11 mouse cellular contexts compared by ENCODE assay signal in the genomic region with DNA sequence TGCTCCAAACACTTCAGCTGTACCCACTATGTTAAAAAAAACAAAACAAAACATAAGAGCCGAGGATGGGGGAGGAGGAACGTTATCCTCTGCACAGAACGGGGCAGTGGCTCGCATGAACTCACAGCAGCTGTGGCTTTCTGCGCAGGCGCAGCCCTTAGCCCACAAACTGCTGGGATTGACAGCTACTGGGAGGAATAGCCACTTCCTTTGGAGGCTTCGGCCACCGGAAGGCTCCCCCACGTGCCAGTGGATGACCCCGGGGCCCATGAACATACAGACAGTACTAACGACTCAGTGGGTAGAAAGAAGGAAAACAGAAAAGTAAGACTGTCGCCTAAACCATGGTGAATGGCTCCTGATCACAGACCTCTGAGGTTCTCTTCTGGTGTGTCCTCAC. TPM values are rescaled to one million over a fixed set of nuclear protein-coding genes. Genes with fewer than 3 reads are reported as not detected.
DNase-seq lines count a peak whose midpoint lies in the region; ATAC-seq lines count a peak whose summit lies in the region.
"Had no signal": no experiment of that assay in that cellular context is flagged by ENCODE, and none has a peak within 500 bp of the region (broad histone marks: within the 10 kb centered on the region; RNA-seq: fewer than 3 reads in every experiment).

No protein-coding gene starts in this region.

- H3K4me3 ChIP-seq in heart, embryonic 11.5 days (ENCODE audit: low read depth, low read length), result no peak overlapping the region
- H3K4me3 ChIP-seq in liver, embryonic 12.5 days, result no peak overlapping the region
- no peak overlapping the region for H3K4me3 ChIP-seq in forebrain, embryonic 14.5 days (ENCODE audit: low read depth, low read length)
- H3K4me3 ChIP-seq: liver, embryonic 13.5 days; midbrain, embryonic 12.5 days had no signal

- H3K27me3 ChIP-seq in heart, embryonic 11.5 days (ENCODE audit: control insufficient read depth, insufficient read depth, low read length), result no peaks in the 10 kb centered on the region
- no peaks in the 10 kb centered on the region for H3K27me3 ChIP-seq in liver, embryonic 12.5 days (replicated peaks)
- H3K27me3 ChIP-seq in forebrain, embryonic 14.5 days (replicated peaks; ENCODE audit: control insufficient read depth, insufficient read depth, low read length), result no peaks in the 10 kb centered on the region
- H3K27me3 ChIP-seq: liver, embryonic 13.5 days; midbrain, embryonic 12.5 days had no signal

- WGBS in heart, embryonic 11.5 days (ENCODE audit: insufficient replicate concordance), result 58% methylated on average over 12 of the region's 12 CpGs
- 33% methylated on average over 12 of the region's 12 CpGs for WGBS in liver, embryonic 12.5 days (ENCODE audit: insufficient replicate concordance)
- 69% methylated on average over 12 of the region's 12 CpGs for WGBS in forebrain, embryonic 14.5 days

- H3K9me3 ChIP-seq in heart, embryonic 11.5 days (replicated peaks; ENCODE audit: control insufficient read depth, low read length), result no peaks in the 10 kb centered on the region
- no peaks in the 10 kb centered on the region for H3K9me3 ChIP-seq in liver, embryonic 12.5 days (replicated peaks)
- no peaks in the 10 kb centered on the region for H3K9me3 ChIP-seq in forebrain, embryonic 14.5 days (replicated peaks; ENCODE audit: control insufficient read depth, low read length)
- H3K9me3 ChIP-seq: liver, embryonic 13.5 days; midbrain, embryonic 12.5 days had no signal

- peak; percentile 15 to 28 for DNase-seq in heart, adult 18-20 months
- DNase-seq in liver, result peak; percentile 33
- DNase-seq in forebrain, embryonic 14.5 days (ENCODE audit: low spot score), result no peak
- peak; percentile 4 to 34 for DNase-seq in kidney, postnatal 36 days
- no peak for DNase-seq in Muller cell, postnatal 12 days (ENCODE audit: inconsistent ontology term)
- DNase-seq in cerebellum, adult 18-20 months, result no peak
- DNase-seq: adrenal gland, postnatal 10 days; liver, embryonic 13.5 days had no signal

- H3K36me3 ChIP-seq in heart, embryonic 11.5 days (ENCODE audit: control insufficient read depth, insufficient read depth, low read length), result no peaks in the 10 kb centered on the region
- peaks cover 90% of the 10 kb centered on the region for H3K36me3 ChIP-seq in liver, embryonic 12.5 days
- 0 out of 2 replicates have a peak, but pooled peaks cover 6% of the 10 kb centered on the region for H3K36me3 ChIP-seq in forebrain, embryonic 14.5 days (ENCODE audit: control insufficient read depth, insufficient read depth, low read length)

- ATAC-seq in heart, embryonic 11.5 days (replicated peaks; ENCODE audit: insufficient number of reproducible peaks, low FRiP score, low TSS enrichment), result no peak
- ATAC-seq in liver, embryonic 12.5 days, result no peak
- ATAC-seq in forebrain, embryonic 14.5 days, result no peak

- no peak overlapping the region for H3K27ac ChIP-seq in heart, embryonic 11.5 days (ENCODE audit: low read depth, low read length)
- H3K27ac ChIP-seq in liver, embryonic 12.5 days, result no peak overlapping the region
- peak overlapping the region; percentile 70; the same call in 1 of the 2 replicates for H3K27ac ChIP-seq in forebrain, embryonic 14.5 days (ENCODE audit: low read depth, low read length)
- H3K27ac ChIP-seq: liver, embryonic 13.5 days; midbrain, embryonic 12.5 days had no signal

- H3K4me1 ChIP-seq in heart, embryonic 11.5 days (ENCODE audit: control insufficient read depth, insufficient read depth, low read length), result peaks cover 6% of the 10 kb centered on the region; the same call in 1 of the 2 replicates
- peaks cover 14% of the 10 kb centered on the region for H3K4me1 ChIP-seq in liver, embryonic 12.5 days
- peaks cover 15% of the 10 kb centered on the region for H3K4me1 ChIP-seq in forebrain, embryonic 14.5 days (ENCODE audit: control insufficient read depth, insufficient read depth, low read length)

- no peak overlapping the region for H3K9ac ChIP-seq in heart, embryonic 11.5 days (ENCODE audit: low read depth, low read length)
- no peak overlapping the region for H3K9ac ChIP-seq in liver, embryonic 12.5 days
- no peak overlapping the region for H3K9ac ChIP-seq in forebrain, embryonic 14.5 days (ENCODE audit: low read length)
- H3K9ac ChIP-seq: liver, embryonic 13.5 days; midbrain, embryonic 12.5 days had no signal

- H3K4me2 ChIP-seq in heart, embryonic 11.5 days, result no peak overlapping the region
- H3K4me2 ChIP-seq in liver, embryonic 12.5 days, result no peak overlapping the region
- H3K4me2 ChIP-seq in forebrain, embryonic 14.5 days (ENCODE audit: low read length), result no peak overlapping the region
- H3K4me2 ChIP-seq: liver, embryonic 13.5 days; midbrain, embryonic 12.5 days had no signal

RNA-seq across cellular contexts. Expression of gene Hbp1, which starts 34.3 kb away (rescaled TPM):
- total RNA-seq in heart, adult 18-20 months (2021), result 10 to 100 TPM; 64.1 to 68.9 TPM
- polyA plus RNA-seq in heart, embryonic 11.5 days (2014; fragmentation: Nextera tagmentation; extraction: Ambion mirVana), result 85.3 and 95.1 TPM in 2 replicates
- 33.7 and 36.6 TPM in 2 replicates for polyA plus RNA-seq in liver, embryonic 12.5 days (2016; fragmentation: Nextera tagmentation; extraction: Ambion mirVana)
- polyA plus RNA-seq in forebrain, embryonic 14.5 days (2014; fragmentation: Nextera tagmentation; extraction: Ambion mirVana), result 107 and 112 TPM in 2 replicates

Comparison
In these comparisons a context has a peak if more than half of its experiments do, and no peak if none do; other contexts are left out.
1. DNase-seq: peak in heart, adult 18-20 months (2 of 2), liver (single experiment) and kidney, postnatal 36 days (2 of 2); none in forebrain, embryonic 14.5 days (single experiment), Muller cell, postnatal 12 days (single experiment) and cerebellum, adult 18-20 months (0 of 2).